Mouse (Mus musculus) liver, postnatal 0 days (tissue): Measurements from ENCODE around the gene Krt84.

Experiments
- CTCF ChIP-seq: sonication (generic); IDR thresholded peaks from 2 replicates; pipeline ENCODE4 v1.5.1; 2016; ENCODE audit warnings: antibody characterized with exemption, low read depth
- EP300 ChIP-seq: IDR thresholded peaks from 2 replicates; pipeline ENCODE4 v1.6.1; 2016; ENCODE audit warnings: antibody characterized with exemption, low read depth, mild to moderate bottlenecking

DNA sequence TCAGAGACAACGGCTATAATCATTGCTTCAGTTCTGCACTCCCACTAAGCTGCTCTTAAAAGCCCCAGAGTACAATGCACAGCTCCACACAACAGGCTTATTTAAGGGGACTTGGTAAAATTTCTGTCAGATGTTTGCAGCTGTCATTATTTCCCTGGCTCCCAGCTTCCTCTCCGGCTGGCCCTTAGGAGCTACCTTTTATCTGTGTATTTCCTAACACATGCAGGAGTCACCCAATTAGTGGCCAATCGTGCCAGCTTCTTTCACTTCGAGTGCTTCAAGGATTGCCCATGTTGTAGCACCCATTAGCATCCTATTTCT, 5.9 kb upstream of the Krt84 start:
- no peak for TF ChIP-seq CTCF
- TF ChIP-seq EP300: no peak
